Mouse (Mus musculus) ES-Bruce4 (cell line): Measurements from ENCODE around the gene Myadm.

Experiments
- CTCF ChIP-seq: IDR thresholded peaks from one replicate; pipeline ENCODE4 v1.8.1; 2011; ENCODE audit warnings: low read depth, low read length
- EP300 ChIP-seq: IDR thresholded peaks from 2 replicates; pipeline ENCODE4 v1.6.1; 2011; ENCODE audit warnings: low read depth, low read length; ENCODE audit not compliant: insufficient read depth
- POLR2A ChIP-seq: IDR thresholded peaks from one replicate; pipeline ENCODE4 v1.8.1; 2011; ENCODE audit warnings: low read length; ENCODE audit not compliant: insufficient read depth

DNA sequence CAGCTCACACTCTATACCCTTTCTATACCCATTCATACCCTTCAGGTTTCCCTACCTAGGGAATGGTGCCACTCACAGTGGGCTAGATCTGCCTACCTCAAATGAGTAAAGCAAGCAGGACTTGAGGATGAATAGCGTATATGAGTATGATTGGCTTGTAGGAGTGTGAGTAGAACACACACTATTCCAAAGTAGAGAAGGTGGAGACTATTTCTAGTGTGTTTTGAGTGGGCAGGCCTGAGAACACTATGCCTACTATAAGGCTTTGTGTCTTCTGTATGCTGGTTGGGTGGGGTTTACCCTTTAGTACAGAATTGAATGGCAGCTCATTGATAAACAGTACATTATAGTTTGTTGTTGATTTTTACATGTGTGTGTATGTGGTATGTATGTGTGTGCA lies 34.9 kb downstream of the Myadm start:
- TF ChIP-seq CTCF (no peak), POLR2A (no peak), EP300 (no peak)
